Mouse (Mus musculus) forebrain, embryonic 11.5 days (tissue): ENCODE data around the gene Aurka. TPM values are rescaled to one million over a fixed set of nuclear protein-coding genes. Genes with fewer than 3 reads are reported as not detected.
A peak's percentile ranks its signal among the peaks of the same experiment; 100 is the strongest.

ENCODE experiments used
- ATAC-seq: fragments of 200-750 bp; cut with Nextera tagmentation; replicated peaks from 2 replicates; pipeline ENCODE4 v1.8.0; 2017; ENCODE audit warnings: moderate TSS enrichment; ENCODE audit not compliant: low FRiP score
- DNase-seq: peaks from one replicate; pipeline ENCODE4 v3.0.0-alpha.2; 2017; ENCODE audit warnings: low spot score
- H3K27ac ChIP-seq: fragments of 300-500 bp; sonication (generic); 2 replicates; pipeline ENCODE4 v1.5.1; 2014; ENCODE audit warnings: low read depth, low read length
- H3K27me3 ChIP-seq: fragments of 300-500 bp; sonication (generic); 2 replicates; pipeline ENCODE4 v1.6.1; 2014; ENCODE audit warnings: mild to moderate bottlenecking, low read length, mixed read lengths; ENCODE audit not compliant: control insufficient read depth, insufficient read depth
- H3K36me3 ChIP-seq: fragments of 300-500 bp; sonication (generic); 2 replicates; pipeline ENCODE4 v1.6.1; 2014; ENCODE audit warnings: mild to moderate bottlenecking, low read length, moderate library complexity, mixed read lengths; ENCODE audit not compliant: control insufficient read depth, insufficient read depth
- H3K4me1 ChIP-seq: fragments of 300-500 bp; sonication (generic); replicated peaks from 2 replicates; pipeline ENCODE4 v1.6.1; 2014; ENCODE audit warnings: low read length, mixed read lengths; ENCODE audit not compliant: control insufficient read depth, insufficient read depth
- H3K4me2 ChIP-seq: fragments of 300-500 bp; sonication (generic); 2 replicates; pipeline ENCODE4 v1.6.1; 2014; ENCODE audit warnings: low read depth, mild to moderate bottlenecking, low read length, moderate library complexity, mixed read lengths; ENCODE audit not compliant: severe bottlenecking
- H3K4me3 ChIP-seq: fragments of 300-500 bp; sonication (generic); 2 replicates; pipeline ENCODE4 v1.5.1; 2014; ENCODE audit warnings: low read depth, low read length
- H3K9ac ChIP-seq: fragments of 300-500 bp; sonication (generic); 2 replicates; pipeline ENCODE4 v1.6.1; 2014; ENCODE audit warnings: low read length
- H3K9me3 ChIP-seq: fragments of 300-500 bp; sonication (generic); 2 replicates; pipeline ENCODE4 v1.6.1; 2016; ENCODE audit warnings: low read length, mixed read lengths; ENCODE audit not compliant: control insufficient read depth
- WGBS: fragments of 180-500 bp; shearing (Covaris S2); extraction: QIAGEN DNeasy Blood & Tissue Kit; methylation state at CpG from one replicate; pipeline ENCODE4 v1.1.7; 2014; 5-methylcytosine and 5-hydroxymethylcytosine counted together
- polyA plus RNA-seq: library from polyadenylated mRNA; unstranded; fragments of >200 nt; fragmentation: Nextera tagmentation; extraction: Ambion mirVana; gene quantifications from 2 replicates; pipeline ENCODE4 v1.2.1, GENCODE M21; 2014

The Aurka gene
- polyA plus RNA-seq, 1 experiment from 2014 or later, result 192 TPM

DNA sequence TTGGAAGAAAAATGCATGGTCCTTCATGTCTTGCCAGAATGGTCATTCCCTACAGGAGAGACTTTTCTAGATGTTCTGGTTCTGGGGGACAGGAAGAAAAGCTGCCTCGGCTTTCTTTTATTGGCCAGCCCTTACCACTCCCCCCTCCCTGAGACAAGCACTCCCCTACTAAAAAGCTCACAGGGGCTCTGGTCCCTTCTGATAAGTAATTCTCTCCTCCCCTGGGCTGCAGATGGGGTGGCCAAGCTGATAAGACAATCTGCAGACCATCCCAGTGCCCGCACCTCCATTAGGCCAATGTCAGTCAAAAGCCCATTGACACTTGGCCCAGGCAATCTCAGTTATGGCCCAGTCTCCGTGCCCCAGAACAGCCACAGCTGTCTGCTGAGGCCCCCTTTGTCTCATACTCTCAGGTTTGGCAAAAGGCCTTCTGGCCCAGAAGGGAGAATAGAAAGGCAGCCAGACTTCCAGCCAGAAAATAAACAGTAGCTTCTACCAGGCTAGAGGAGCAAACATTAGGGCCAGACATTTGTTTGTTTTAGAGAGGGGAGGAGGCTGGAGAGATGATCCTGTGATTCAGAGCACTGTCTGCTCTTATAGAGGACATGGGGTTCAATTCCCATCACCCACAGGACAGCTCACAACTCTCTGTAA, 21.9 kb downstream of the Aurka start:
- Histone ChIP-seq H3K27me3 (no peaks in the 10 kb centered on the region), H3K4me3 (no peak overlapping the region), H3K27ac (no peak overlapping the region), H3K36me3 (no peaks in the 10 kb centered on the region), H3K4me1 (peaks cover 5% of the 10 kb centered on the region; the same call in 1 of the 2 replicates), H3K4me2 (no peak overlapping the region), H3K9ac (no peak overlapping the region), H3K9me3 (no peaks in the 10 kb centered on the region)
- WGBS, result 77% methylated on average over 3 of the region's 3 CpGs
- ATAC-seq, result no peak
- no peak for DNase-seq

DNA sequence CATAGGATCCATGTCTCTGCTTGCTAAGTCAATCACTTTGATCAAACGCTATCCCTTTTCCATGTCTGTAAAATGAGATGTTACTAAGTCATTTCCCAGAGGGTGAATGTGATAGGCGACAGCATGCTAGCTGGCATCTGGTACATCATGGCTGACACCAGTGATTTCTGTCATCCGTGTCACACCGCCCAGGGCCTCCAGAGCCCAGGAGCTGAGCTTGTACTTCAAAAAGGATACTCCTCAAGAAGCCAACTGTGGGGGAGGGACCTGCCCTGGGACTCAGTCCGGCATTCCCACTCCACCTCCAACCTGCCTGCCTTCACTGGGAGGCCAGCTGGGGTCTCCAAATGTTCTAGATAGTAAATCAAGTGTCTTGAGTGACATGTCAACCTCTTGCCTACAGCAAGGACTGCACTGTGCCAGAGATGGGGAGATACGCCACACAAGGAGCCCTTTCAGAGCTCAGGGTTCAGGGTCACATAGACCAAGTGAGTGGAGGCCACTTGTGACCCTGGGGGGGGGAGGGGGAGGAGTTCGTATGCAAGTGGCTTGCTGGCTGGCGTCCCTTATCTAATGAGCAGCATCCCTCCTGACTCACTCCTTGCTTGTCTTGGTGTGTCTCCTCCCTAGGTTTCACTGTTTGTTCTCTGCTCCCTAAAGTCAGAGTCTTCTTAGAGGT, 23.3 kb downstream of the Aurka start:
- no peak for DNase-seq
- Histone ChIP-seq H3K36me3 (no peaks in the 10 kb centered on the region), H3K9me3 (no peaks in the 10 kb centered on the region), H3K4me1 (peaks cover 5% of the 10 kb centered on the region; the same call in 1 of the 2 replicates), H3K4me3 (peak overlapping the region; percentile 59), H3K27me3 (no peaks in the 10 kb centered on the region), H3K9ac (no peak overlapping the region), H3K4me2 (no peak overlapping the region), H3K27ac (no peak overlapping the region)
- whole genome bisulfite sequencing, result 76% methylated on average over 8 of the region's 8 CpGs
- ATAC-seq, result no peak

DNA sequence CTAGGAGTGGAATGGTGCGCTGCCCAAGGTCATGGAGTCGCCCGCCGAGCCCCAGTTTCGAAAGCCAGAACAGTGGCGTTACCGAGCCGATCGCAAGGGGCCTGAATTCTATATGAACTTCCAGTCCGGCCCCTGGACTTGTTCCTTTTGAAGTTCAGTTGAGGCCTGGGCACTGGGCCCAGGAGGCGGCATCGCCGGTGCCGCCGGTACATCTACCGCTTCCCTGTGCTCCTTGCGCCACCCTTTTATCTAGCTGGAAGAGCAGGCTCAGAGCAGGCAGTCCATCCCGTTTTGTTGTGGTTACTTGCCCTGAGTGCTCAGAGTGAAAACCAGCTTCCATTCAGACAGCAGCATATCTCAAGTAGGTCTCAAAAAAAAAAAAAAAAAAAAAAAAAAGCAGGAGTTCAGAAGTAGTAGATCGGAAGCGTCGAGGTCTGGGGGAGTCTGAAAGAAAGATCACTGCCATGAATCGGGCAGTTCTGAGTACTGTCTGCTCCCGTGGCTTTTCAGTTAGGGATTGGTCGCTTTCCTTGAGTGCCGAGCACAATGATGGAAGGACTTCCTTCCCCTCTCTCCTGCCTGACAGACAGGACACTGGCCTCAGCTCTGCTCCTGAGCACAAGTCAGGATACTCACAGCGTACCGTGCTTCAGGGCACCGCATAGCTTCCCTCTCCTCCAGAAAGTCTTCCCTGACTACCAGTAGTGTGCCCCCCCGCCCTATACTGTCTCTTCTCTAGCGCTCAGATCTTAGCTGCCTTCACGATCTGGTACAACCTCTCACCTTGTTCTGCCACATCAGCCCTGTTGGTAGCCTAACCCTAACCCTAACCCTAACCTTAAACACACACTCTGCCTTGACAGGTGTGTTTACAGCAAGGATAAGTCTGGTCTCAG, 24.1 kb downstream of the Aurka start:
- Histone ChIP-seq H3K9me3 (no peaks in the 10 kb centered on the region), H3K27me3 (no peaks in the 10 kb centered on the region), H3K36me3 (no peaks in the 10 kb centered on the region), H3K4me2 (peak overlapping the region; percentile 96), H3K9ac (peak overlapping the region; percentile 66), H3K4me1 (peaks cover 7% of the 10 kb centered on the region; the same call in 1 of the 2 replicates), H3K4me3 (peak overlapping the region; percentile 59), H3K27ac (no peak overlapping the region)
- DNase-seq (peak; percentile 70), ATAC-seq (0 out of 2 replicates have a peak, but pooled peaks have one; percentile 1)
- 12% methylated on average over 31 of the region's 31 CpGs for WGBS

DNA sequence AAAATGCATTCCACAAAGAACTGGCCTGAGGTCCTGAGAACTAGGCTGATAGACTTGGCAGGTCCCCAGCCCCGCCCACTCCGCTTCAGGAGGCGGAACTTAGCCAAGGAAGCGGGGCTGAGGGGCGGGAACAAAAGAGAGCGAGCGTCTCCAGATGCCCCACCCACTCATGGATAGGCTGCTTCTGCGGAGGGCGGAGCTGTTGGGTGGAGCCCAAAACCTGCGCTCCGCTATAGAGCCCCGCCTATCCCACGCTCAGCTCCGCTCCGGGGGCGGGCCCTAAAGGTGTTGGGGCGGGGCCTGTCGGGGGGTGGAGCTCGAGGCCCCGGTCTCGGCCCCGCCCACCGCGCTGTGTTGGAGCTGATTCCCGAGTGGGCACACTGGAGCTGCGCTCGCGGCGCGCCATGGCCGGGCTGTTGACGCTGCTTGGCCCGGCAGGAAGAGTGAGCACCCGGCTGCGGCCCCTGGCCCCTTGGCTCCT, 25.0 kb downstream of the Aurka start, which contains the start of gene Fam210b:
Fam210b (plus strand) TSS at position 308 of the 481 bp plus-strand sequence.
- H3K9me3 ChIP-seq, result no peaks in the 10 kb centered on the region
- peak within 1 kb of the TSS; percentile 33; the same call in 1 of the 2 replicates for H3K27ac ChIP-seq
- DNase-seq (peak; percentile 98), ATAC-seq (peak; percentile 94)
- H3K36me3 ChIP-seq, result no peaks in the 10 kb centered on the region
- no peaks in the 10 kb centered on the region for H3K27me3 ChIP-seq
- peak within 1 kb of the TSS; percentile 66 for H3K9ac ChIP-seq
- peak within 1 kb of the TSS; percentile 96 for H3K4me2 ChIP-seq
- peak within 1 kb of the TSS; percentile 59 for H3K4me3 ChIP-seq
- WGBS, result under 1% methylated on average over 35 of the region's 35 CpGs
- peaks cover 10% of the 10 kb centered on the region; the same call in 1 of the 2 replicates for H3K4me1 ChIP-seq

DNA sequence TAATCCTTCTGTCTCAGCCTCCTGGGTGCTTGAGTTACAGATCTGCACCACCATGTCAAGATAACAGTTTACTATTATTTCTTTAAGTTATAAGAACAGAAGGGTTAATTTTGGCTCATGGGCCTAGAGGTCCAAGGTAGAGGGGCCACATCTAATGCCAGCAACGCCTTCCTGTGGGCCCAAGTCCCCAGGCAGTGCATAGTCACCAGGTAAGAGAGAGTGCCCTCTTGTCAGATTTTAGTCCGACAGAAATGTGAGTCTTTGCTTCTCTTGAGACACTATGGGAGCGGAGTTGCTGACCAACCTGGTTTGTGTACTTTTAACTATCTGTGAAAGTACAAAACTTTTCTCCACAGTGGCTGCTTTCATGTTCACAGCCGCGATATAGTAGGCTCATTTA, 25.7 kb downstream of the Aurka start:
- WGBS, result 35% methylated on average over 5 of the region's 5 CpGs
- 0 out of 2 replicates have a peak overlapping the region, but pooled peaks have one; percentile 24 for H3K9ac ChIP-seq
- H3K27me3 ChIP-seq, result no peaks in the 10 kb centered on the region
- peaks cover 10% of the 10 kb centered on the region; the same call in 1 of the 2 replicates for H3K4me1 ChIP-seq
- no peaks in the 10 kb centered on the region for H3K36me3 ChIP-seq
- H3K4me2 ChIP-seq, result peak overlapping the region; percentile 96; the same call in 1 of the 2 replicates
- DNase-seq (no peak), ATAC-seq (0 out of 2 replicates have a peak, but pooled peaks have one; percentile 2)
- no peaks in the 10 kb centered on the region for H3K9me3 ChIP-seq
- H3K4me3 ChIP-seq, result peak overlapping the region; percentile 59
- peak overlapping the region; percentile 33; the same call in 1 of the 2 replicates for H3K27ac ChIP-seq

DNA sequence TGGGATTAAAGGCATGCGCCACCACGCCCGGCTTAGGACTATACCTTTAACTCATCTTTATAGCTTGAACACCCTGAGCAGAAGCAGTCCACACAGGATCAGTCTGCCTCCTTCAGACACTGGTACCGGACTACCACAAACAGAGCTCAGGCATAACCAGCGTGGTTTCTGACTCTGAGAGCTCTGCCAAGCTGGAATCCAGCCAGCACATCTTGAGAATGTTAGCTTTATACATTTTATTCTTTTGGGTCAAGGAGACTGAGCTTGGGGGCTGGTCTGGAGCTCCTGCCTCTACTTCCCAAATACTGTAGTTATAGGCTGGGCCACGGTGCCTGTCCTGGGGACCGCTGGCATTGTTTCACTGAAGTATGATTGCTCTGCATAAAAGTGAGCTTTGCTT, 26.6 kb downstream of the Aurka start:
- 94% methylated on average over 7 of the region's 7 CpGs for WGBS
- Histone ChIP-seq H3K27me3 (no peaks in the 10 kb centered on the region), H3K9ac (no peak overlapping the region), H3K27ac (no peak overlapping the region), H3K36me3 (no peaks in the 10 kb centered on the region), H3K4me2 (no peak overlapping the region), H3K9me3 (no peaks in the 10 kb centered on the region), H3K4me1 (peaks cover 10% of the 10 kb centered on the region; the same call in 1 of the 2 replicates), H3K4me3 (no peak overlapping the region)
- ATAC-seq (no peak), DNase-seq (no peak)

DNA sequence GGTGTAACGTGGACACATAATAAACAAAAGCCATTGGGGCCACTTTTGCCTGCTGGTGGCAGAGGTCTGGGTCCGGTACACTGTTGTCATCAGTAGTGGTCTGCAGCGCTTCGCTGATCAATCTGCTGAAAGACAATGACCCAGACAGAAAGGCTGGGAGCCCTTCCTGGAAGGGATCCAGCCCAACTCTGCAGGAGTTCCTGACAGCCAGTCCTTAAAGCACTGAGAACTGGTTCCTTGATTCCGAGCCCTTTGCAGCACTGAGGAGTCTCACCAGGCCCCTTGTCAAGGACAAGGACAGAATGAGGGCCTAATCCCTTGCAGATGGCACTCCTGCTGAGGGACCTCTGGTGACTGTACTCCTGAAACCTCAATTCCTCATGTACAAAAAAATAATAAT, 28.7 kb downstream of the Aurka start:
- Histone ChIP-seq H3K27me3 (no peaks in the 10 kb centered on the region), H3K36me3 (no peaks in the 10 kb centered on the region), H3K27ac (no peak overlapping the region), H3K4me2 (no peak overlapping the region), H3K9me3 (no peaks in the 10 kb centered on the region; the same call in 1 of the 2 replicates), H3K9ac (no peak overlapping the region), H3K4me3 (no peak overlapping the region), H3K4me1 (peaks cover 9% of the 10 kb centered on the region; the same call in 1 of the 2 replicates)
- WGBS, result 30% methylated on average over 5 of the region's 5 CpGs
- no peak for ATAC-seq
- DNase-seq, result no peak

DNA sequence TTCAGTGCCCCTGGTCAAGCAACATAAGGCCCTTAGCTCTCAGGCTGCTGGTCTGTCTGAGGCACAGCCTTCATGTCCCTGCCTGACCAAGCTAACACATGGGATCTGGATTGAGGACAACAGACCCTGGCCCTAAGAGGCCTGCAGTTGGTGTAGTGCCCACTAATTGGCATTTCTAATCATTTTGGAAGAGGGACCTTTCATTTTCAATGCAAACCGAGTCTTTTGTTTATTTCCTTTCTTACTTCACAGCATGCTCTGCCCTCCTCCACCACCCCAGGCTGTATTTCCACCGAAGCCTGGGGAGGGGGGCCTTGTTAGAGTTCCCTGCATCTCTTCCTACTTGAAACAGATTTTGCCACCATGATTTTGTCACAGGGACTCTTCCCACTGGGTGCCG, 29.4 kb downstream of the Aurka start:
- DNase-seq (no peak), ATAC-seq (no peak)
- Histone ChIP-seq H3K27ac (no peak overlapping the region), H3K4me1 (peaks cover 6% of the 10 kb centered on the region; the same call in 1 of the 2 replicates), H3K4me3 (no peak overlapping the region), H3K4me2 (no peak overlapping the region), H3K36me3 (no peaks in the 10 kb centered on the region), H3K9ac (no peak overlapping the region), H3K27me3 (no peaks in the 10 kb centered on the region), H3K9me3 (peaks cover 2% of the 10 kb centered on the region; the same call in 1 of the 2 replicates)
- WGBS, result 22% methylated on average over 3 of the region's 3 CpGs
